Mouse (Mus musculus): ENCODE measurements at regions not wholly inside any gene's neighbourhood (a gene's known extent, or its start where the extent isn't known, plus 50 kb on each side); places are given as distances from the start of the nearest gene placed in this dataset.

DNA sequence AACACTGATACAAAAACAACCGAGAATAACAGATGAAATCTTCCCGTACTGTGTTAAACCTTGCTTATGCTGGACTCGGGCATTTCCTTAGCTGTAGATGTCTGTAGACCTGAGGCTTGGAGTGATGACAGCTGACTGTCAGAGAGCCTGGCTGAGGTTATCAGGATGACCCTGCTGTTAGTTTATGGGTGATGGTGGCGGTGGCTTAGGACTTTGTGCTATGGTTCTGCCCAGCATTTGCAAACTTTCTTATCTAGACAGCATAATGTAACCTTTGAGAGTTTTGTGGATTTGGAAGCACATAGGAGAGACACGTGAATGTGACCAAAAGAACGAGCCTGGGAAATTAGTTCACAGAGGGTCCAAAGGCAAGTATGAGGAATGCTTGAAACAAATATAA lies 239.1 kb upstream of the Ccdc122 start:
- Histone ChIP-seq H3K4me3 (no peak overlapping the region), H3K9me3 (replicated peaks) (no peaks in the 10 kb centered on the region), H3K27ac (no peak overlapping the region), H3K27me3 (no peaks in the 10 kb centered on the region), H3K4me1 (peaks cover 11% of the 10 kb centered on the region), H3K36me3 (no peaks in the 10 kb centered on the region), H3K4me2 (replicated peaks) (no peak overlapping the region), H3K9ac (no peak overlapping the region)
- ATAC-seq (ENCODE audit: low FRiP score), result no peak
- WGBS, result 78% methylated on average over 6 of the region's 6 CpGs

DNA sequence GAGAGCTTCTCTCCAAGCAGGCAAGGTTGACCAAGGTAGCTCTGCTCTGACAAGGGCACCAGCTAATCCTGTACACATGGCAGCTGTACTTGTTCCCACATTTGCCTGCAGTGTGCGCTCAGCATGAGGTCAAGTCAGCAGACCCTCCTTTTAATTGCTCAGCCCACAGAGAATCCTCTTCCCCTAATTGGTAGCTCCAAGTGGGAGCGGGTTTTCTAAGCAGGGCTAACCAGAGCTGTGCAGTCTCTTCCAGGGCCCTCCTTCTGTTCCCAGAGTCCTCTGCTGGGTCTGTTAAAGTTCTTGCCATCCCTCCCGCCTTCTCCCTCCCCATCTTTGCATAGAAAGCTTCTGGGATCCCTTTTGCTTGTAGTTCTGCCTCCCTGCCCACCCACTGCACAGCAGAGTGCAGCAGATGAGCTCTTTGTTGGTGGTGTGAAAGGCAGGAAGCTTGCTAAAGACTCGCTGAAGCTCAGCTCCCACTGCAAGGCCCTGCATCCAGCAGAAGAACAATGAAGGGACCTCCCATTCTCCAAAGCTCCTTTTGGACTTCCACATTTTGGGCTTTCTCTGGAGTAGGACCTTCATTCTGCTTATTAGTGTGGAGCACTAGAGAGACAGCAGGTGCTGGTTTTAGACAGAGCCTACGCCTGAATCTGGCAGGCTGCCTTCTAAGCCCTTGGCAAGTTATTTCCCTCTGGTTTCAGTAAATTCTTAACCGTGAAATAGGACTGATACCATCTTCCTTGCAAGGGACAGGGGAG lies 235.3 kb upstream of the Serp2 start:
- Histone ChIP-seq H3K9me3 (replicated peaks) (no peaks in the 10 kb centered on the region), H3K27me3 (no peaks in the 10 kb centered on the region), H3K9ac (no peak overlapping the region), H3K4me3 (no peak overlapping the region), H3K4me2 (replicated peaks) (no peak overlapping the region), H3K4me1 (peaks cover 23% of the 10 kb centered on the region), H3K27ac (peak overlapping the region; percentile 67), H3K36me3 (no peaks in the 10 kb centered on the region)
- ATAC-seq (ENCODE audit: low FRiP score), result peak; percentile 79
- WGBS, result 14% methylated on average over 6 of the region's 6 CpGs

- H3K36me3 ChIP-seq, result no peaks in the 10 kb centered on the region
- H3K27me3 ChIP-seq, result no peaks in the 10 kb centered on the region
- H3K4me3 ChIP-seq, result no peak overlapping the region
- H3K4me1 ChIP-seq, result peaks cover 18% of the 10 kb centered on the region
- no peak overlapping the region for H3K4me2 ChIP-seq (replicated peaks)
- no peak for ATAC-seq (ENCODE audit: low FRiP score)
- H3K9ac ChIP-seq, result no peak overlapping the region
- WGBS, result 69% methylated on average over 7 of the region's 7 CpGs
- no peaks in the 10 kb centered on the region for H3K9me3 ChIP-seq (replicated peaks)
- no peak overlapping the region for H3K27ac ChIP-seq
Observed at GRCm38 (mm10) chr14:76789376-76789775, 232.7 kb upstream of the Serp2 start.

DNA sequence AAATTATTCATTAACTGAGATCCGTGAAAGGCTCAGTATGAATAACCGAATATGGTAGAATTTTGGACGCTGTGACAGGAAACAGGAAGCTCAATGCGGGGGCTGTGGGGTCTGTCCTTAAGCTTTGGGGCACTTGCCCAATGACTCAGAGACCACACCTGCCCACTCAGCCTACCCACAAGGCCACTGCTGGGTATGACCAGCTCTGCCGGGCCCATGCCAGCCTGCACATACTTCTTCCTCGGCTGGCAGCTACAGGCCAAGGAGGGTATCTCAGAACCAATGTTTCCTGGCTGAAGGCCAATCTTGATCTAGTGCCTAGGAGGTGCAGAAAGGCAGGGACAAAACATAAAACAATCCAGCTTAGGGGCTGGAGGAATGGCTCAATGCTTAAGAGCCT lies 230.9 kb upstream of the Serp2 start:
- no peak overlapping the region for H3K4me2 ChIP-seq (replicated peaks)
- peaks cover 17% of the 10 kb centered on the region for H3K4me1 ChIP-seq
- H3K27ac ChIP-seq, result no peak overlapping the region
- H3K36me3 ChIP-seq, result no peaks in the 10 kb centered on the region
- H3K9ac ChIP-seq, result no peak overlapping the region
- H3K4me3 ChIP-seq, result no peak overlapping the region
- no peaks in the 10 kb centered on the region for H3K27me3 ChIP-seq
- WGBS, result 93% methylated on average over 6 of the region's 6 CpGs
- H3K9me3 ChIP-seq (replicated peaks), result no peaks in the 10 kb centered on the region
- ATAC-seq (ENCODE audit: low FRiP score), result no peak

GRCm38 (mm10) chr14:76786214-76786613 lies 229.5 kb upstream of the Serp2 start:
- no peak overlapping the region for H3K4me3 ChIP-seq
- WGBS, result 87% methylated on average over 4 of the region's 4 CpGs
- no peak for ATAC-seq (ENCODE audit: low FRiP score)
- H3K27ac ChIP-seq, result no peak overlapping the region
- H3K27me3 ChIP-seq, result no peaks in the 10 kb centered on the region
- no peak overlapping the region for H3K4me2 ChIP-seq (replicated peaks)
- peaks cover 4% of the 10 kb centered on the region for H3K4me1 ChIP-seq
- no peaks in the 10 kb centered on the region for H3K36me3 ChIP-seq
- no peak overlapping the region for H3K9ac ChIP-seq
- no peaks in the 10 kb centered on the region for H3K9me3 ChIP-seq (replicated peaks)

GRCm38 (mm10) chr14:76781524-76781880 lies 224.8 kb upstream of the Serp2 start:
- ATAC-seq (ENCODE audit: low FRiP score), result no peak
- no peaks in the 10 kb centered on the region for H3K36me3 ChIP-seq
- peak overlapping the region; percentile 58; the same call in 1 of the 2 replicates for H3K27ac ChIP-seq
- no peak overlapping the region for H3K9ac ChIP-seq
- H3K4me3 ChIP-seq, result no peak overlapping the region
- no peaks in the 10 kb centered on the region for H3K27me3 ChIP-seq
- no peaks in the 10 kb centered on the region for H3K9me3 ChIP-seq (replicated peaks)
- H3K4me1 ChIP-seq, result peaks cover 7% of the 10 kb centered on the region
- H3K4me2 ChIP-seq (replicated peaks), result no peak overlapping the region
- WGBS, result 86% methylated on average over 3 of the region's 3 CpGs

- Histone ChIP-seq H3K4me1 (peaks cover 7% of the 10 kb centered on the region), H3K4me3 (no peak overlapping the region), H3K9me3 (replicated peaks) (no peaks in the 10 kb centered on the region), H3K9ac (no peak overlapping the region), H3K36me3 (no peaks in the 10 kb centered on the region), H3K27me3 (peaks cover 2% of the 10 kb centered on the region; the same call in 1 of the 2 replicates), H3K4me2 (replicated peaks) (no peak overlapping the region), H3K27ac (peak overlapping the region; percentile 58)
- WGBS, result 58% methylated on average over 14 of the region's 14 CpGs
- ATAC-seq (ENCODE audit: low FRiP score), result 0 out of 2 replicates have a peak, but pooled peaks have one; percentile 40
Observed at GRCm38 (mm10) chr14:76780572-76781523, 224.2 kb upstream of the Serp2 start.

DNA sequence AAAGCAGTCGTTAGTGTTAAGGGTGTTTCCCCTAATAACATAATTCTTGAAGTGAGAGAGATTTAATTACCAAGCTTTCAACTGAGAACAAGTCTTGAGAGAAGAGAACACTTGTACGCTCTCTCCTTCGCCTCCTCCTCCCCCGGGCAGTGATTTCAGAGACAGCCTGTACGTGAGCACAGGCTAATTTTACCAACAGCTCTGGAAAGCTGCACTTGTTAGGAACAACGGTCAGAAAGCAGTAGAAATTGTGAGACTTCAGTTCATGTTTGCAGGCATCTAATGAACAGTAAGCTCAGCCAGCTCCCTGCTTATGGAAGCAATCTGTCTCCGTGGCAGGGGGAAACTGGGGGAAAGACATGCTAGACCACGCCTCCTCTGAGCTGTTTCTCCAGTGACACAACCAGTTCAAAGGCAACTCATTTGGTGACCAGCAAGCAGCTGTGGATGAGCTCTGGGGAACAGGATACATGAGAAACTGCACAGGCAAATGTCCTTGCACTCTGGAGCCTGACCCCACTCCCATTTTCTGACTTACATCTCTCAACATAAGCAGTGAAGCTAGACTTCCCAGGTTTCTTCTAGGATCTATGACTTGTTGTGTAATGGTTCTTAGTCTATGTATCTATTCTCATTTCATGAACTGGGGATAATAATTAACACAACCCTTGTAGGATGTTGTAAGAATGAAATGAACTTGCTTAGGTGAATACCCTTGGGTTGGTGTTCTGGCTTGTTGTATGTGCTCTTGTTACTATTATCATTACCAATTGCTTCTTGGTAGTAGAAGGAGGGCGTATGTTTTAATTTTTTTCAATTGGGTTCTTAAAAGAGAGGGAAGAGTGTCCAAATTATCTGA lies 222.1 kb upstream of the Serp2 start:
- H3K4me3 ChIP-seq, result no peak overlapping the region
- no peak overlapping the region for H3K4me2 ChIP-seq (replicated peaks)
- ATAC-seq (ENCODE audit: low FRiP score), result no peak
- peaks cover 7% of the 10 kb centered on the region for H3K4me1 ChIP-seq
- H3K9me3 ChIP-seq (replicated peaks), result no peaks in the 10 kb centered on the region
- 67% methylated on average over 9 of the region's 9 CpGs for WGBS
- H3K36me3 ChIP-seq, result no peaks in the 10 kb centered on the region
- no peak overlapping the region for H3K9ac ChIP-seq
- no peak overlapping the region for H3K27ac ChIP-seq
- peaks cover 10% of the 10 kb centered on the region; the same call in 1 of the 2 replicates for H3K27me3 ChIP-seq

DNA sequence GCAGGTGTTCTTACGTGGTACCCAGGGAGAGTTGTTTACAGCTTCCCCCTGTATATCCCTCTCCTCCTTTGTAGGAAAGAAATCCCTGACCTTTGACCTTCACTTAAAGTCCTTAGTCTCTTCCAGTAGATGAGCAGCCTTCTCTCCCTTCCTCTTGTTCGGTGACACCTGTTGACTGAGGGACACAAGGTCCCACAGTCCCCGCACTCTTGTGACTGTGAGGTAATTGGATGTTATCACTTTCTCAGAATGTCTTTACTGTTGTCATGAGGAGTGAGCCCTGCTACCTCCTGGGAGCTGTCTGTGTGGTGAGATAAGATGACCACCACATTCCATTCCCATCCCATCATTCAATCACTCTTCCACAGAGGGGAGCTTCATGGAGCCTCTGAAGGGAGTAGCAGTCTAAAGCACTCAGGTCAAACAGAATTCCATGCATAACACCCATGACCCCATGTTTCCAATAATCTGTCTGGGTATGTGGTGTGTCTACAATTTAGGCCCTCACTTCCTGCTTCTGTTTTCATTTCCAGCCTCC lies 218.8 kb upstream of the Serp2 start:
- Histone ChIP-seq H3K4me1 (peaks cover 6% of the 10 kb centered on the region), H3K27ac (no peak overlapping the region), H3K27me3 (peaks cover 15% of the 10 kb centered on the region), H3K9me3 (replicated peaks) (no peaks in the 10 kb centered on the region), H3K4me3 (no peak overlapping the region), H3K36me3 (no peaks in the 10 kb centered on the region), H3K9ac (no peak overlapping the region), H3K4me2 (replicated peaks) (no peak overlapping the region)
- 76% methylated on average over 3 of the region's 3 CpGs for WGBS
- ATAC-seq (ENCODE audit: low FRiP score), result no peak

- WGBS, result 38% methylated on average over 11 of the region's 11 CpGs
Observed at GRCm38 (mm10) chr14:76772781-76773438, 216.2 kb upstream of the Serp2 start.

DNA sequence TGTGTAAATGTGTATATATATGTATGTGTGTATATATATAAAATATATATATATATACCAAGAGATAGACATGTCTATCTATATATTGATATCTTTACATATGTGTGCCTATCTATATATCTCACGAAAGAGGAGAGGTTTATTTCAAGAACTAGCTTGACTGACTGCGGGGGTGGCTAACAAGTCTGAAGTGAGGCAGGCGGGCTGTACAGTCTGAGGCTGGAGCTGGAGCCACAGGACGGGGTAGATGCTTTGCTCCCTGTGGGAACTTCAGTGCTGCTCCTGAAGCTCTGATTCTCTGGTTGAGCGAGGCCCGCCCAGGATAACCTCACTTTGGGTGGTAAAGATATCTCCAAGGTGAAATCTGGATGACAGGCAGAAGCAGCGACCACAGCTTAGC lies 213.4 kb upstream of the Serp2 start:
- Histone ChIP-seq H3K27me3 (peaks cover 17% of the 10 kb centered on the region; the same call in 1 of the 2 replicates), H3K27ac (no peak overlapping the region), H3K36me3 (no peaks in the 10 kb centered on the region), H3K9ac (no peak overlapping the region), H3K4me3 (no peak overlapping the region), H3K9me3 (replicated peaks) (no peaks in the 10 kb centered on the region), H3K4me2 (replicated peaks) (no peak overlapping the region), H3K4me1 (peaks cover 15% of the 10 kb centered on the region)
- WGBS, result 91% methylated on average over 7 of the region's 7 CpGs
- ATAC-seq (ENCODE audit: low FRiP score), result no peak

More at GRCm38 (mm10) chr14:76772781-76773438, 216.2 kb upstream of the Serp2 start:
- Histone ChIP-seq H3K4me1 (peaks cover 6% of the 10 kb centered on the region), H3K36me3 (no peaks in the 10 kb centered on the region), H3K4me3 (no peak overlapping the region), H3K27me3 (peaks cover 17% of the 10 kb centered on the region), H3K4me2 (replicated peaks) (no peak overlapping the region), H3K9me3 (replicated peaks) (no peaks in the 10 kb centered on the region), H3K9ac (no peak overlapping the region), H3K27ac (no peak overlapping the region)
- ATAC-seq (ENCODE audit: low FRiP score), result peak; percentile 71
